Mouse (Mus musculus) olfactory bulb, adult 2 months (tissue): ENCODE results near the gene Otp.

Experiments
- CTCF ChIP-seq: fragments of 200-500 bp; IDR thresholded peaks from 2 replicates; pipeline ENCODE4 v1.5.1; 2012; ENCODE audit warnings: low read depth, mild to moderate bottlenecking, low read length, moderate library complexity; ENCODE audit not compliant: insufficient read depth
- POLR2A ChIP-seq: fragments of 200-500 bp; IDR thresholded peaks from 2 replicates; pipeline ENCODE4 v1.6.1; 2012; ENCODE audit warnings: mild to moderate bottlenecking, low read depth, low read length, moderate library complexity; ENCODE audit not compliant: insufficient read depth

DNA sequence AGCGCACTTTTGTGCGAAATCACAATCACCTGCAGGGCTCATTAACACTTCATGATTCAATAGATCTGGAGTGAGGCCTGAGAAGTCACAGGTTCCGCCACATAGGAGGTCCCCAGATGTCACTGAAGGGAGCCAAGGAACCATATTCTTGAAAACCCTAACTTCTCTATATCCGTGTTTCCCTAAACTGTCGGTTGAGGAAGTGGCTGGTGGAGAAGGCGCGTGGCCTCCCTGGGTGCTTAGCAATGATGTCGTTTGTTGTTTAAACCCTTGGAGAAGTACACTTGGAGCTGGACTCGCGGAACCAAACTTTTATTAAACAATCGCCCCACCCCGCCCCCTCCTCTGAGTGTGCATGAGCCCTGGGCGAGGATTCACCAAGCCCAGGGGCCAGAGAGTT is 26.1 kb upstream of the Otp start:
- no peak for TF ChIP-seq POLR2A
- no peak for TF ChIP-seq CTCF
